Mouse (Mus musculus) ES-E14 (cell line): ENCODE results near the gene Gm12830.

Experiments used
- HCFC1 ChIP-seq: IDR thresholded peaks from 2 replicates; pipeline ENCODE4 v1.6.1; 2012; ENCODE audit warnings: low read length, inconsistent platforms, borderline replicate concordance; ENCODE audit not compliant: insufficient read depth
- MAFK ChIP-seq: IDR thresholded peaks from 2 replicates; pipeline ENCODE4 v1.6.1; 2014; ENCODE audit warnings: mild to moderate bottlenecking, low read depth, low read length, inconsistent platforms; ENCODE audit not compliant: insufficient read depth
- ZC3H11A ChIP-seq: IDR thresholded peaks from 2 replicates; pipeline ENCODE4 v1.6.1; 2012; ENCODE audit warnings: low read depth, mild to moderate bottlenecking, inconsistent platforms, low read length, borderline replicate concordance
- ZNF384 ChIP-seq: IDR thresholded peaks from 2 replicates; pipeline ENCODE4 v1.6.1; 2012; ENCODE audit warnings: low read depth, low read length, inconsistent platforms

GRCm38 (mm10) chr4:114903422-114903782, 81.9 kb downstream of the Gm12830 start:
- TF ChIP-seq HCFC1 (no peak), ZC3H11A (no peak), ZNF384 (0 out of 2 replicates have a peak, but pooled peaks have one; percentile 27), MAFK (no peak)
